In the genomic region with DNA sequence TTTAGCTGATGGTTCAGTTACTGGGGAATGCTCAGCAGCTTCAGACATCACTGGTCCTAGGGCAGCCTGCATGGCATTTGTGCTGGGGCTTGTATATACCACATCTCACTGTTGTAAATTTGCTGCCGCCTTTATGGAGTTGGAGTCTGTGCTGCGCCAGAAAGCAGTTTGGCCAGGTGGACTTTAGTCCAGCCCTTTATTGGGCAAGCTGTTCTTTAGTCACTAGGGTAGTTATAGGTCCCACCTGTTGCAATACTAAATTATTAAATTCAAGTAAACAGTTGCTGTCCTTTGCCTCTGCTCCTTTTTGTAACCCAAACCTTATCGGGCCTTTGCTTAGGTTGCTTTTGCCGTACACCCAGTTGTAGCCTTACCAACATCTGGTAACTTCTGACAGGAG, we compare ENCODE assay signal across 30 mouse cellular contexts.
"Had no signal": no experiment of that assay in that cellular context is flagged by ENCODE, and none has a peak within 500 bp of the region (broad histone marks: within the 10 kb centered on the region; RNA-seq: fewer than 3 reads in every experiment).

No protein-coding gene starts in this region.

- DNase-seq: layer of hippocampus, postnatal 36 days; left cerebral cortex, postnatal 4 days; liver, embryonic 13.5 days; lung, adult 18-20 months; lung, adult 2 months; lung, embryonic 14.5 days; lung, postnatal 10 days; lung, postnatal 14 days; lung, postnatal 36 days; lung, postnatal 4 days; midbrain, embryonic 14.5 days had no signal

- H3K9ac ChIP-seq: limb, embryonic 12.5 days; limb, embryonic 13.5 days; limb, embryonic 15.5 days; liver, embryonic 13.5 days; liver, embryonic 14.5 days; lung, embryonic 14.5 days; lung, embryonic 15.5 days; midbrain, embryonic 12.5 days; midbrain, embryonic 13.5 days; midbrain, embryonic 15.5 days; neural tube, embryonic 12.5 days; neural tube, embryonic 13.5 days had no signal

- ATAC-seq: lung, postnatal 0 days; midbrain, embryonic 13.5 days; midbrain, embryonic 15.5 days; midbrain, embryonic 16.5 days had no signal

- H3K27me3 ChIP-seq: limb, embryonic 12.5 days; limb, embryonic 13.5 days; limb, embryonic 15.5 days; liver, embryonic 13.5 days; lung, embryonic 15.5 days; megakaryocyte, embryonic 14.5 days; midbrain, embryonic 12.5 days; midbrain, embryonic 13.5 days; midbrain, embryonic 15.5 days; neural tube, embryonic 12.5 days; neural tube, embryonic 13.5 days had no signal

- H3K27ac ChIP-seq: left cerebral cortex, adult 2 months; limb, embryonic 10.5 days; limb, embryonic 12.5 days; limb, embryonic 13.5 days; limb, embryonic 15.5 days; liver, embryonic 13.5 days; liver, embryonic 14.5 days; lung, embryonic 15.5 days; macrophage; midbrain, embryonic 10.5 days; midbrain, embryonic 12.5 days; midbrain, embryonic 13.5 days; midbrain, embryonic 15.5 days; neural tube, embryonic 12.5 days; neural tube, embryonic 13.5 days had no signal

- H3K9me3 ChIP-seq: limb, embryonic 10.5 days; limb, embryonic 12.5 days; limb, embryonic 13.5 days; limb, embryonic 15.5 days; liver, embryonic 13.5 days; lung, embryonic 15.5 days; megakaryocyte, embryonic 14.5 days; midbrain, embryonic 10.5 days; midbrain, embryonic 12.5 days; midbrain, embryonic 13.5 days; midbrain, embryonic 15.5 days; neural tube, embryonic 12.5 days; neural tube, embryonic 13.5 days had no signal

- H3K4me2 ChIP-seq: limb, embryonic 12.5 days; limb, embryonic 13.5 days; limb, embryonic 15.5 days; liver, embryonic 13.5 days; lung, embryonic 14.5 days; lung, embryonic 15.5 days; midbrain, embryonic 11.5 days; midbrain, embryonic 12.5 days; midbrain, embryonic 13.5 days; midbrain, embryonic 15.5 days; neural tube, embryonic 12.5 days; neural tube, embryonic 13.5 days had no signal

- H3K4me3 ChIP-seq: left cerebral cortex, adult 2 months; limb, embryonic 10.5 days; limb, embryonic 12.5 days; limb, embryonic 13.5 days; limb, embryonic 15.5 days; liver, embryonic 13.5 days; lung, embryonic 15.5 days; midbrain, embryonic 10.5 days; midbrain, embryonic 12.5 days; midbrain, embryonic 13.5 days; midbrain, embryonic 15.5 days; myocyte; neural tube, embryonic 12.5 days; neural tube, embryonic 13.5 days had no signal

- H3K4me1 ChIP-seq: limb, embryonic 10.5 days; limb, embryonic 12.5 days; limb, embryonic 13.5 days; limb, embryonic 15.5 days; liver, embryonic 13.5 days; lung, embryonic 15.5 days; midbrain, embryonic 10.5 days; midbrain, embryonic 12.5 days; midbrain, embryonic 13.5 days; midbrain, embryonic 15.5 days; neural tube, embryonic 12.5 days; neural tube, embryonic 13.5 days had no signal
